Mouse (Mus musculus) lung, adult 2 months (tissue): ENCODE measurements around the gene Il15. TPM values are rescaled to one million over a fixed set of nuclear protein-coding genes. Genes with fewer than 3 reads are reported as not detected.
A peak's percentile ranks its signal among the peaks of the same experiment; 100 is the strongest.

ENCODE experiments used
- DNase-seq: peaks from one replicate; pipeline ENCODE4 v3.0.0; 2022
- H3K4me1 ChIP-seq: fragments of 200-500 bp; 2 replicates; pipeline ENCODE4 v1.6.1; 2011; ENCODE audit warnings: low read length; ENCODE audit not compliant: control insufficient read depth, insufficient read depth
- H3K4me3 ChIP-seq: fragments of 200-500 bp; replicated peaks from 2 replicates; pipeline ENCODE3; 2011; ENCODE audit warnings: low read depth, mild to moderate bottlenecking, control low read depth, low read length; ENCODE audit errors: extremely low read depth
- CTCF ChIP-seq: fragments of 200-500 bp; IDR thresholded peaks from 2 replicates; pipeline ENCODE4 v1.5.1; 2011; ENCODE audit warnings: mild to moderate bottlenecking, low read length, control low read depth; ENCODE audit not compliant: insufficient read depth
- POLR2A ChIP-seq: fragments of 200-500 bp; IDR thresholded peaks from 2 replicates; pipeline ENCODE4 v1.6.1; 2011; ENCODE audit warnings: low read depth, mild to moderate bottlenecking, control low read depth, low read length, borderline replicate concordance; ENCODE audit errors: extremely low read depth
- WGBS: fragments of 180-500 bp; shearing (Covaris S2); methylation state at CpG from one replicate; pipeline ENCODE4 v1.1.7; 2018; 5-methylcytosine and 5-hydroxymethylcytosine counted together
- polyA plus RNA-seq: library from polyadenylated mRNA; depleted of rRNA; stranded (reverse); fragments of >200 nt; gene quantifications from 2 replicates; pipeline ENCODE4 v1.2.3, GENCODE M21; 2012

Gene Il15
- polyA plus RNA-seq, 1 experiment = 8.3 TPM

- no peak overlapping the region for H3K4me3 ChIP-seq
- no peak for DNase-seq
- TF ChIP-seq CTCF (no peak), POLR2A (no peak)
- no peaks in the 10 kb centered on the region; the same call in 1 of the 2 replicates for H3K4me1 ChIP-seq
- 57% methylated on average over 6 of the region's 6 CpGs for WGBS
Observed at GRCm38 (mm10) chr8:82370657-82371056, 32.4 kb downstream of the Il15 start.

DNA sequence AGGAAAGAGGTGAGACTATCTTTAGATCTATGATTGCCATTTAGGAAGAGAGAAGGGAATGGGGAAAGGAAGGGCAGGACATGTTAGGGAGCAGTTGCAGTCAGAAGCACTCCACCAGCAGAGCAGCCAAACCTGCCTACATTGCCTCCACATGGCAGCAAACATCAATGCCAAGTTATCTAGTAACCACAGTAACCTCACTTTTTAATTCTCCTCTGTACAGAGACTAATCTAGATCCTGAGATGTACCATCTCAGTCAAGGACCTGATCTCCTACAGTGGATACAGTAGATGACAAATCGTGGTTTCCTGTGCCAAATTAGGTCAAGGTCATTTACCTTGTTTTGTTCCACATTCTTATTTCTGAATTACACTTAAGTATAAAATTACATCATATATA is 42.0 kb downstream of the Il15 start:
- no peak for DNase-seq
- TF ChIP-seq CTCF (no peak), POLR2A (no peak)
- 81% methylated on average over 1 of the region's 1 CpGs for WGBS
- no peaks in the 10 kb centered on the region for H3K4me1 ChIP-seq
- no peak overlapping the region for H3K4me3 ChIP-seq

DNA sequence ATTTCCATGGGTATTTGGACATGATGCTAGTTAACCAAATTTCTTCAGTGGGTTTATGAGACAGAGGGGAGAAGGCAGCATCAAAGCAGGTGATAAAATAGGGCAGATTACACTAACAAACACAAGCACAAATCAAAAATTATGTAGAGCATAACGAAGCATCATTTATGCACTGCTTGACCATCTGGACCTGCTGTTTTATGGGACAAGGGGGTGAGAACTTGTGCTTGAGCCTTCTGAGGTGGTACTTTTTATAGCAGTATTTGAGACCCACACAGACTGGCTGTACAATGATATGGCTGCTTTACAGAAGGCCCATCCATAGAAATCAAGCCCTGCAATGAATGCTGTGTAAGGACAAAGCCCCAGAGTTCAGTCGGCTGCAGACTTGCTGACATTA is 46.9 kb downstream of the Il15 start:
- no peak for DNase-seq
- H3K4me1 ChIP-seq = no peaks in the 10 kb centered on the region
- TF ChIP-seq POLR2A (no peak), CTCF (no peak)
- 85% methylated on average over 2 of the region's 2 CpGs for WGBS
- H3K4me3 ChIP-seq = no peak overlapping the region

DNA sequence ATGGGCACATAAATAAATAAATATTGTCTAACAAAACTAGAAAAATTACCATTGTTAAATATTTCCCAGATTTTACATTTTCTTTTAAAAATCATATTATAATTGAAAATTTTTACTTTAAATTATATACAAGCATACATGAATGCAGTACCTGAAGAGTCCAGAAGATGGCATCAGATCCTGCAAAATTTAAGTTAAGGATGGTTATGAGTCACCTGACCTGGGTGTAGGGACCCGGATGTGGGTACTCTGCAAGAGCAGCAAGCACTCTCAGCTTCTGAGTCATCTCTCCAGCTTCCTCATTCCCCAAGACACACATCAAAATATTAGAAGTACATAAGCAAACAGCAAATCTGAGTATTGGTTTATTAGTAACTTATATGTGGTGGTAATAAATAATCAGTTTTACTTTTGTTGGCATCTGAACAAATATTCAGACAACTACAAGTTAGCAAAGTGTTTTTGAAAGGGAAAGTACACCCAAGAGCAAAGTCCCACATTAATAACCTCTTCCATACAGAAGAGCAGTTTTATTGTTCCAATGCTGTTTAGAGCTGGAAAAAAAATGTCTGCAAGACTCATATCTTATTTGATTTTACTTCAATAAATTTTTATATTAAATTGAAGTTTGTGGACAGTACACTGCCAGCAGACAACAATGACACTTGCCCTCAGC is 51.6 kb downstream of the Il15 start:
- DNase-seq = peak; percentile 8
- Histone ChIP-seq H3K4me3 (no peak overlapping the region), H3K4me1 (no peaks in the 10 kb centered on the region)
- no peak for TF ChIP-seq POLR2A
- TF ChIP-seq CTCF = peak; percentile 38; the same call in 1 of the 2 replicates
- WGBS = 55% methylated on average over 1 of the region's 1 CpGs

GRCm38 (mm10) chr8:82349299-82349698 is 53.7 kb downstream of the Il15 start:
- DNase-seq = no peak
- TF ChIP-seq CTCF (no peak), POLR2A (no peak)
- no peak overlapping the region for H3K4me3 ChIP-seq
- no peaks in the 10 kb centered on the region for H3K4me1 ChIP-seq
- WGBS = 27% methylated on average over 2 of the region's 2 CpGs

- H3K4me3 ChIP-seq = no peak overlapping the region
- WGBS = 56% methylated on average over 3 of the region's 3 CpGs
- no peak for DNase-seq
- no peaks in the 10 kb centered on the region for H3K4me1 ChIP-seq
- TF ChIP-seq CTCF (no peak), POLR2A (no peak)
Observed at GRCm38 (mm10) chr8:82346485-82346884, 56.5 kb downstream of the Il15 start.

- 78% methylated on average over 8 of the region's 8 CpGs for WGBS
- TF ChIP-seq POLR2A = no peak
- no peak for TF ChIP-seq CTCF
- H3K4me3 ChIP-seq = no peak overlapping the region
- DNase-seq = no peak
- H3K4me1 ChIP-seq = no peaks in the 10 kb centered on the region; the same call in 1 of the 2 replicates
Observed at GRCm38 (mm10) chr8:82331675-82332234, 71.3 kb downstream of the Il15 start.

DNA sequence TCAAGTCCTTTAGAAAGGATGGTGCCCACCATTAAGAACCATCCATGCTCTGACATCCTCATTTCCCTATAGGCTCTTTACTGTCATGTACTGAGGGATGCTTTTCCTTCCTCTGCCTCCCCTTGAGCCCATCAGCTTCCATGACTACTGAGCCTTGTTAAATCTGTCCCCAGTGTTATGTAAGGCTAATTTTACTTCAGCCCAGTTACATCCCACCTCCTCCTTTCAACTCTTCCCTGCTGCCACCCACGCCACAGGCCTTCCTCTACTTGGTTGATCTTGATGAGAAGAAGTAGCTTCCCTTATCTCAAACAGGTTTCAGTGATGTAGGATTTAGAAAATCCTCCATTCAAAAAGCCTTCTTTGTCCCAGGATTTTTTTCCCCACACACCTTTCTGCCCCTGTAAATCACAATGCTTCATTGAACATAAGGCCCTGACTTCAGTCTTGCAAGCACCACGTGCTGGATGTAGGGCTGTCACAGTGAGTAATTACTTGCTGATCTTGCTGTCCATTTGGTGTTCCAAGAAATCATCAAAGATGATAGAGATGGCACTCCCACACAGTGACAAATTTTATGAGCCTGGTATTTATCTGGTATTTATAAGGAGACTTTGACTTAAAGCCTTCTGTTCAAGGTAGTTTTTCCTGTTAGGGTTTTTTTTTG is 74.9 kb downstream of the Il15 start:
- H3K4me1 ChIP-seq = no peaks in the 10 kb centered on the region; the same call in 1 of the 2 replicates
- no peak for DNase-seq
- no peak overlapping the region for H3K4me3 ChIP-seq
- WGBS = 57% methylated on average over 2 of the region's 2 CpGs
- TF ChIP-seq CTCF (no peak), POLR2A (no peak)

DNA sequence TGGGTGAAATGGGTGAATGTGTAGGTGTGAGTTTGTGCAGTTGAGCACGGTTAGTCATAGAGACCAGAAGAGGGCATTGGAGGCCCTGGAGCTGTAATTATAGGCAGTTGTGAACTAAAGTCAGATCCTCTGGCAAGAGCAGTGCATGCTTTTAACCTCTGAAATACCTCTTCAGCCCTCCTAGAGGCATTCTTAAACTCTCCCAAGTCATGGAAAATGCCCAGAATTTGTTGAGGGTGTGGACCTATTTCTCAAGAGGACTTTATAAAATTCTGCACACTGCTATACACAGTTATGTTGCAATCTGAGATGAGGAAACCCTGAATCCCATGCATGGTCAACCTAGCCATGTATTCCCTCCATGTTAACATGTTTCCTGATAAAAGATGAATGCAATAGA is 77.0 kb downstream of the Il15 start:
- no peak overlapping the region for H3K4me3 ChIP-seq
- TF ChIP-seq CTCF = no peak
- no peak for TF ChIP-seq POLR2A
- no peak for DNase-seq
- WGBS = 50% methylated on average over 1 of the region's 1 CpGs
- no peaks in the 10 kb centered on the region for H3K4me1 ChIP-seq

- H3K4me1 ChIP-seq = no peaks in the 10 kb centered on the region
- no peak for DNase-seq
- TF ChIP-seq CTCF (no peak), POLR2A (no peak)
- WGBS = 71% methylated on average over 6 of the region's 6 CpGs
- H3K4me3 ChIP-seq = no peak overlapping the region
Observed at GRCm38 (mm10) chr8:82325586-82325985, 77.4 kb downstream of the Il15 start.
